Mouse (Mus musculus) CH12.LX (cell line): ENCODE measurements at regions not wholly inside any gene's neighbourhood (a gene's known extent, or its start where the extent isn't known, plus 50 kb on each side); places are given as distances from the start of the nearest gene placed in this dataset.

ENCODE experiments used
- BHLHE40 ChIP-seq: IDR thresholded peaks from 2 replicates; pipeline ENCODE4 v1.6.1; 2011; ENCODE audit warnings: mild to moderate bottlenecking, low read depth, low read length, improper control_type of control experiment
- CTCF ChIP-seq, 2 experiments: IDR thresholded peaks in 1 of 2; conservative IDR thresholded peaks in 1 of 2; 2 replicates each; pipeline ENCODE4 v1.5.1; 2011 to 2012; ENCODE audit warnings: low read depth in 2 of 2, low read length in 2 of 2, improper control_type of control experiment in 1 of 2, inconsistent platforms in 1 of 2, mild to moderate bottlenecking in 1 of 2, moderate library complexity in 1 of 2
- ETS1 ChIP-seq: conservative IDR thresholded peaks from 2 replicates; pipeline ENCODE4 v1.6.1; 2012; ENCODE audit warnings: low read depth, mild to moderate bottlenecking, inconsistent platforms, low read length, improper control_type of control experiment, moderate library complexity
- GABPA ChIP-seq: IDR thresholded peaks from 2 replicates; pipeline ENCODE4 v1.6.1; 2012; ENCODE audit warnings: low read depth, low read length, improper control_type of control experiment, inconsistent platforms; ENCODE audit not compliant: insufficient replicate concordance
- IRF4 ChIP-seq: IDR thresholded peaks from 2 replicates; pipeline ENCODE4 v1.6.1; 2014; ENCODE audit warnings: low read depth, mild to moderate bottlenecking, inconsistent platforms, low read length, improper control_type of control experiment
- JUND ChIP-seq: conservative IDR thresholded peaks from 2 replicates; pipeline ENCODE4 v1.6.1; 2011; ENCODE audit warnings: low read depth, low read length, improper control_type of control experiment
- MAFK ChIP-seq: IDR thresholded peaks from 2 replicates; pipeline ENCODE4 v1.6.1; 2011; ENCODE audit warnings: low read length, improper control_type of control experiment; ENCODE audit not compliant: insufficient replicate concordance
- MAX ChIP-seq: IDR thresholded peaks from 2 replicates; pipeline ENCODE4 v1.6.1; 2011; ENCODE audit warnings: low read length, improper control_type of control experiment
- MXI1 ChIP-seq: IDR thresholded peaks from 2 replicates; pipeline ENCODE4 v1.6.1; 2011; ENCODE audit warnings: mild to moderate bottlenecking, low read depth, low read length, improper control_type of control experiment
- POLR2A ChIP-seq: IDR thresholded peaks from 2 replicates; pipeline ENCODE4 v1.6.1; 2011; ENCODE audit warnings: low read depth, mild to moderate bottlenecking, improper control_type of control experiment, low read length
- USF2 ChIP-seq: conservative IDR thresholded peaks from 2 replicates; pipeline ENCODE4 v1.6.1; 2011; ENCODE audit warnings: low read depth, low read length, improper control_type of control experiment

DNA sequence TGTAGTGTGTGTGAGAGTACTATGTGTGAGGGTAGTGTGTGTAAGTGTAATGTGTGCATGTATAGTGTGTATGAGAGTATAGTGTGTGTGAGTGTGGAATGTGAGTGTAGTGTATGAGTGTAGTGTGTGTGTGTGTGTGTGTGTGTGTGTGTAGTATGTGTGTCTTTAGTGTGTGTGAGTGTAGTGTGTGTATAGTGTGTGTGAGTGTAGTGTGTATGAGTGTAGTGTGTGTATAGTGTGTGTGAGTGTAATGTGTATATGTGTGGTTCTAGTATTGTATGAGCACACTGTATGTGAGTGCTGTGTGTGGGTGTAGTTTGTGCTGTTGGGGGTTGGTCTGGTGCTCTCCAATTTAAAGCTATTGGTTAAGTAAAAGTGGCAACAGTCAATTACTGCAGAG lies 150.6 kb downstream of the Il15 start:
- TF ChIP-seq IRF4, result no peak
- no peak for TF ChIP-seq MXI1
- TF ChIP-seq ETS1, result no peak
- no peak for TF ChIP-seq BHLHE40
- no peak for TF ChIP-seq CTCF (conservative IDR thresholded peaks at IDR 0.05 in 1 of 2, IDR thresholded peaks at IDR 0.05 in 1 of 2; ENCODE audit: low read depth in 2 of 2, low read length in 2 of 2)
- no peak for TF ChIP-seq POLR2A
- TF ChIP-seq MAX, result no peak
- no peak for TF ChIP-seq JUND
- TF ChIP-seq USF2, result no peak
- TF ChIP-seq MAFK, result no peak
- TF ChIP-seq GABPA, result no peak
